Mouse (Mus musculus) midbrain, embryonic 16.5 days (tissue): Measurements from ENCODE around the gene Wdr37. TPM values are rescaled to one million over a fixed set of nuclear protein-coding genes. Genes with fewer than 3 reads are reported as not detected.

Experiments
- ATAC-seq: fragments of 200-750 bp; cut with Nextera tagmentation; 2 replicates; pipeline ENCODE4 v1.8.0; 2017; ENCODE audit warnings: moderate TSS enrichment
- H3K27ac ChIP-seq: fragments of 300-500 bp; sonication (generic); 2 replicates; pipeline ENCODE4 v1.5.1; 2014; ENCODE audit warnings: mild to moderate bottlenecking, low read length, mixed read lengths
- H3K27me3 ChIP-seq: fragments of 300-500 bp; sonication (generic); 2 replicates; pipeline ENCODE4 v1.6.1; 2014; ENCODE audit warnings: low read depth, low read length, mixed read lengths; ENCODE audit not compliant: control insufficient read depth, insufficient read depth
- H3K36me3 ChIP-seq: fragments of 300-500 bp; sonication (generic); 2 replicates; pipeline ENCODE4 v1.6.1; 2014; ENCODE audit warnings: mild to moderate bottlenecking, low read length, moderate library complexity, mixed read lengths; ENCODE audit not compliant: control insufficient read depth, insufficient read depth
- H3K4me1 ChIP-seq: fragments of 300-500 bp; sonication (generic); 2 replicates; pipeline ENCODE4 v1.6.1; 2014; ENCODE audit warnings: mild to moderate bottlenecking, low read length, mixed read lengths; ENCODE audit not compliant: control insufficient read depth, insufficient read depth
- H3K4me2 ChIP-seq: fragments of 300-500 bp; sonication (generic); 2 replicates; pipeline ENCODE4 v1.6.1; 2014; ENCODE audit warnings: mild to moderate bottlenecking, low read length, mixed read lengths
- H3K4me3 ChIP-seq: fragments of 300-500 bp; sonication (generic); 2 replicates; pipeline ENCODE4 v1.5.1; 2014; ENCODE audit warnings: low read depth, mild to moderate bottlenecking, low read length, moderate library complexity, mixed read lengths
- H3K9ac ChIP-seq: fragments of 300-500 bp; sonication (generic); 2 replicates; pipeline ENCODE4 v1.6.1; 2014; ENCODE audit warnings: low read depth, low read length, mixed read lengths
- H3K9me3 ChIP-seq: fragments of 300-500 bp; sonication (generic); replicated peaks from 2 replicates; pipeline ENCODE4 v1.6.1; 2014; ENCODE audit warnings: mild to moderate bottlenecking, low read length, mixed read lengths; ENCODE audit not compliant: control insufficient read depth, poor library complexity, severe bottlenecking
- whole genome bisulfite sequencing: fragments of 180-500 bp; shearing (Covaris S2); extraction: QIAGEN DNeasy Blood & Tissue Kit; methylation state at CpG from one replicate; pipeline ENCODE4 v1.1.7; 2014; 5-methylcytosine and 5-hydroxymethylcytosine counted together
- polyA plus RNA-seq: library from polyadenylated mRNA; unstranded; fragments of >200 nt; fragmentation: Nextera tagmentation; extraction: Ambion mirVana; gene quantifications from 2 replicates; pipeline ENCODE4 v1.2.1, GENCODE M21; 2015

Gene Wdr37
- polyA plus RNA-seq, 1 experiment from 2014 or later, result 57.5 TPM

- Histone ChIP-seq H3K4me2 (no peak overlapping the region), H3K36me3 (no peaks in the 10 kb centered on the region), H3K9me3 (no peaks in the 10 kb centered on the region), H3K4me1 (no peaks in the 10 kb centered on the region), H3K9ac (no peak overlapping the region), H3K4me3 (no peak overlapping the region), H3K27ac (no peak overlapping the region), H3K27me3 (no peaks in the 10 kb centered on the region)
- WGBS, result 55% methylated on average over 8 of the region's 8 CpGs
- ATAC-seq, result no peak
These were observed 78.5 kb downstream of the Wdr37 start for GRCm38 (mm10) chr13:8793217-8793616.

GRCm38 (mm10) chr13:8785185-8785584 is 86.5 kb downstream of the Wdr37 start:
- Histone ChIP-seq H3K4me3 (no peak overlapping the region), H3K36me3 (no peaks in the 10 kb centered on the region), H3K4me1 (no peaks in the 10 kb centered on the region), H3K27me3 (no peaks in the 10 kb centered on the region), H3K9me3 (no peaks in the 10 kb centered on the region), H3K9ac (no peak overlapping the region), H3K27ac (no peak overlapping the region), H3K4me2 (peak overlapping the region; percentile 12)
- ATAC-seq, result peak; percentile 87
- 33% methylated on average over 9 of the region's 9 CpGs for WGBS

- H3K4me1 ChIP-seq, result no peaks in the 10 kb centered on the region
- H3K36me3 ChIP-seq, result no peaks in the 10 kb centered on the region
- no peak overlapping the region for H3K27ac ChIP-seq
- no peaks in the 10 kb centered on the region for H3K27me3 ChIP-seq
- WGBS, result 78% methylated on average over 14 of the region's 14 CpGs
- H3K9ac ChIP-seq, result no peak overlapping the region
- ATAC-seq, result peak; percentile 39
- H3K4me3 ChIP-seq, result no peak overlapping the region
- H3K9me3 ChIP-seq, result no peaks in the 10 kb centered on the region
- H3K4me2 ChIP-seq, result peak overlapping the region; percentile 12
These were observed 87.2 kb downstream of the Wdr37 start for GRCm38 (mm10) chr13:8784308-8785061.

- Histone ChIP-seq H3K27ac (no peak overlapping the region), H3K9me3 (no peaks in the 10 kb centered on the region), H3K27me3 (no peaks in the 10 kb centered on the region), H3K4me2 (no peak overlapping the region), H3K36me3 (no peaks in the 10 kb centered on the region), H3K4me3 (no peak overlapping the region), H3K9ac (no peak overlapping the region), H3K4me1 (no peaks in the 10 kb centered on the region)
- ATAC-seq, result no peak
- WGBS, result 87% methylated on average over 10 of the region's 10 CpGs
These were observed 87.9 kb downstream of the Wdr37 start for GRCm38 (mm10) chr13:8783686-8784307.

GRCm38 (mm10) chr13:8782636-8783035 is 89.1 kb downstream of the Wdr37 start:
- no peaks in the 10 kb centered on the region for H3K4me1 ChIP-seq
- H3K27ac ChIP-seq, result no peak overlapping the region
- 71% methylated on average over 4 of the region's 4 CpGs for WGBS
- H3K4me3 ChIP-seq, result no peak overlapping the region
- H3K36me3 ChIP-seq, result no peaks in the 10 kb centered on the region
- no peak overlapping the region for H3K4me2 ChIP-seq
- no peaks in the 10 kb centered on the region for H3K27me3 ChIP-seq
- H3K9ac ChIP-seq, result no peak overlapping the region
- H3K9me3 ChIP-seq, result no peaks in the 10 kb centered on the region
- no peak for ATAC-seq

- Histone ChIP-seq H3K9ac (no peak overlapping the region), H3K4me2 (no peak overlapping the region), H3K27me3 (no peaks in the 10 kb centered on the region), H3K9me3 (no peaks in the 10 kb centered on the region), H3K27ac (no peak overlapping the region), H3K4me3 (no peak overlapping the region), H3K36me3 (no peaks in the 10 kb centered on the region), H3K4me1 (no peaks in the 10 kb centered on the region)
- 54% methylated on average over 4 of the region's 4 CpGs for WGBS
- ATAC-seq, result no peak
These were observed 91.3 kb downstream of the Wdr37 start for GRCm38 (mm10) chr13:8780441-8780840.

- no peaks in the 10 kb centered on the region; the same call in 1 of the 2 replicates for H3K9me3 ChIP-seq
- ATAC-seq, result no peak
- H3K27me3 ChIP-seq, result no peaks in the 10 kb centered on the region
- no peaks in the 10 kb centered on the region for H3K36me3 ChIP-seq
- peaks cover 6% of the 10 kb centered on the region; the same call in 1 of the 2 replicates for H3K4me1 ChIP-seq
- H3K4me3 ChIP-seq, result no peak overlapping the region
- no peak overlapping the region for H3K9ac ChIP-seq
- H3K27ac ChIP-seq, result no peak overlapping the region
- 90% methylated on average over 4 of the region's 4 CpGs for WGBS
- H3K4me2 ChIP-seq, result no peak overlapping the region
These were observed 101.1 kb downstream of the Wdr37 start for GRCm38 (mm10) chr13:8770616-8771015.

GRCm38 (mm10) chr13:8769654-8770227 is 102.0 kb downstream of the Wdr37 start:
- Histone ChIP-seq H3K4me3 (no peak overlapping the region), H3K27ac (no peak overlapping the region), H3K4me1 (peaks cover 4% of the 10 kb centered on the region; the same call in 1 of the 2 replicates), H3K36me3 (no peaks in the 10 kb centered on the region), H3K27me3 (no peaks in the 10 kb centered on the region), H3K4me2 (no peak overlapping the region), H3K9me3 (no peaks in the 10 kb centered on the region; the same call in 1 of the 2 replicates), H3K9ac (no peak overlapping the region)
- WGBS, result 96% methylated on average over 7 of the region's 7 CpGs
- ATAC-seq, result 0 out of 2 replicates have a peak, but pooled peaks have one; percentile 42

- H3K27ac ChIP-seq, result no peak overlapping the region
- no peaks in the 10 kb centered on the region for H3K27me3 ChIP-seq
- no peak for ATAC-seq
- no peaks in the 10 kb centered on the region for H3K4me1 ChIP-seq
- H3K36me3 ChIP-seq, result no peaks in the 10 kb centered on the region
- H3K4me3 ChIP-seq, result no peak overlapping the region
- H3K4me2 ChIP-seq, result no peak overlapping the region
- 53% methylated on average over 8 of the region's 8 CpGs for WGBS
- no peak overlapping the region for H3K9ac ChIP-seq
- H3K9me3 ChIP-seq, result no peaks in the 10 kb centered on the region
These were observed 110.8 kb downstream of the Wdr37 start for GRCm38 (mm10) chr13:8760940-8761339.
